Mouse (Mus musculus) stomach, postnatal 0 days (tissue): ENCODE data around the gene Coro2a.
A peak's percentile ranks its signal among the peaks of the same experiment; 100 is the strongest.

Experiments used
- CTCF ChIP-seq: IDR thresholded peaks from 2 replicates; pipeline ENCODE4 v1.5.1; 2016; ENCODE audit warnings: antibody characterized with exemption, low read depth, mild to moderate bottlenecking, moderate library complexity
- EP300 ChIP-seq: optimal IDR thresholded peaks from 2 replicates; pipeline ENCODE3; 2016; ENCODE audit warnings: antibody characterized with exemption

- TF ChIP-seq CTCF = peak; percentile 65
- no peak for TF ChIP-seq EP300
Observed at GRCm38 (mm10) chr4:46544313-46544712, 57.7 kb downstream of the Coro2a start.
